Mouse (Mus musculus): ENCODE results near the gene Agap3.

DNA sequence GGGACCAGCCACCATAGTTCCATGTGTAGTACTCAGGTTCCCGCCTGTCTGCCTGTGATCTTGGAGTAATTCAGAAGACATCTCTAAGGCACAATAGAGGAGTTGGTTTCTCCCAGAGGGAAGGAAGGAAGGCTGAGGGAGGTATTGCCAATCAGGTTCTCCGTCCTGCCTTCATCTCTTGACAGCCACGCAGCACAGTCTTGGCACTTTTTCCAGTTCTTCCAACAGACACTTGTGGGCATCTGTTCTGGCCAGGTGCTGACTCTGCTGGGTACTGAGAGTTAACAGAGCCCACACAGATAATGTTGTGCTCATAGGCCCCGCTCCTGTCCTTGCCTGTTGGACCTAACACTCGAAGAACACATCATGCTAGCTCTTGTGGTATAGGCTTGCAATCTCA lies 34.8 kb downstream of the Agap3 start:
- TF ChIP-seq CTCF (IDR thresholded peaks at IDR 0.05; ENCODE audit: low read depth): no peak
- TF ChIP-seq EP300 (optimal IDR thresholded peaks at IDR 0.05): no peak

Data from stomach, postnatal 0 days (tissue).